Mouse (Mus musculus): ENCODE data around the gene Myl7. TPM values are rescaled to one million over a fixed set of nuclear protein-coding genes. Genes with fewer than 3 reads are reported as not detected.

Myl7 gene
- polyA plus RNA-seq, 2 experiments, result 0.36 to 0.92 TPM

DNA sequence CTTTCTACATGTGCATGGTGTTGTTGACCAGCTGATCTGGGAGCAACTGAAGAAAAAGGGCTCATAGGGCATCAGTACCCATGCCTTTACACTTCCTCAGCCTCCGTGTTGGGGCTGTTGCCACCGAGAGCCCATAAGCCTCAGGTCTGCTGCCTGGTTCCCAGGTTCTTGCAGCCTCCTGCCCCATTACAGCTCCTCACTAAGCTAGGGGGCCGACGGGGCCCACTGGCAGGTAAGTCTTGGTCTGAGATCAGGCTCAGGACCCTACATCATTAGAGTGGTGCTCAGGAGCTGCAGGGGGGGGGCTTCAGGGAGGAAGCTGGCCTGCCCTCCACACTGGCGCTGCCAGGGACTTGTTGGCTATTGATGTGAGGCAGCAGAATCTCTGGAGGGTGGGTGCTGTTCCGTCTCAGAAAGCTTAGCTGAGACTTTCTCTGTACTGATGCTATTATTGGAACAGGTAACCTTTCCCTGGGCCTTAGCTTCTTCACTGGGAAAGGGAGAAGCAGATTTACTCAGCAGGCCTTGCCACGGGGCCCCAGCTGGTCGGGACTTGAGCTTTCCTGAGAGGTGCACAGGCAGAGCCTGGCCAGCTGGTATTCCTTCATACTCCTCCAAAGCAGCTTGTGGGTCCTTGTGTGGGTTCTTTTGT, 42.0 kb downstream of the Myl7 start:
- H3K27me3 ChIP-seq (ENCODE audit: control insufficient read depth, insufficient read depth, low read length), result no peaks in the 10 kb centered on the region
- no peak overlapping the region for H3K4me3 ChIP-seq (replicated peaks; ENCODE audit: low read length)
- no peaks in the 10 kb centered on the region for H3K9me3 ChIP-seq (ENCODE audit: control insufficient read depth, low read length)
- H3K36me3 ChIP-seq (ENCODE audit: control insufficient read depth, insufficient read depth, low read length), result no peaks in the 10 kb centered on the region
- no peak overlapping the region for H3K4me2 ChIP-seq (replicated peaks; ENCODE audit: low read depth, low read length, severe bottlenecking)
- peaks cover 21% of the 10 kb centered on the region for H3K4me1 ChIP-seq (ENCODE audit: control insufficient read depth, insufficient read depth, low read length)
- ATAC-seq (ENCODE audit: low FRiP score, low read depth) (no peak), DNase-seq (ENCODE audit: low spot score) (no peak)
- 70% methylated on average over 8 of the region's 8 CpGs for WGBS
- TF ChIP-seq POLR2A (IDR thresholded peaks at IDR 0.05; ENCODE audit: borderline replicate concordance, extremely low read depth, insufficient read depth, insufficient read length), result no peak
- peak overlapping the region; percentile 70 for H3K27ac ChIP-seq (replicated peaks; ENCODE audit: low read depth, low read length)
- no peak overlapping the region for H3K9ac ChIP-seq (ENCODE audit: low read depth, low read length, severe bottlenecking)

DNA sequence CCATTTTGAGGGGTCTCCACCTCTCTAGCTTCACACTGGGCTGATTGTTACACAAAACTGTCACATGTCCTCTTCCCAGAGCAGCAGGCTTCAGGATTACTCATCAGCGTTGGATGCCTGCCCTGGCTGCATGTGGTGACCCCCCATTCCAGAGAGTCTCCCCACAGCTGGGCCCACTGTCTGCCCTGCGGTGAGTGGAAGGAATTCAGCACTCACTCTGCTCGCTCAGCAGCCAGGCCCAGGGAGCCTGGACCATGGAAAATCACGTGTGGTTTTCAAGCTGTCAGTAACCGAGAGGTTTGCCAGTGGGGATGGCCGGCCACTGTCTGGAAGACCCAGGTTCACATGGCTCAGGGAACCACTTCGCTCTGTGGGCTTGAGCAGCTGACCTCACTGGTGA, 42.7 kb downstream of the Myl7 start:
- no peak for TF ChIP-seq POLR2A (IDR thresholded peaks at IDR 0.05; ENCODE audit: borderline replicate concordance, extremely low read depth, insufficient read depth, insufficient read length)

DNA sequence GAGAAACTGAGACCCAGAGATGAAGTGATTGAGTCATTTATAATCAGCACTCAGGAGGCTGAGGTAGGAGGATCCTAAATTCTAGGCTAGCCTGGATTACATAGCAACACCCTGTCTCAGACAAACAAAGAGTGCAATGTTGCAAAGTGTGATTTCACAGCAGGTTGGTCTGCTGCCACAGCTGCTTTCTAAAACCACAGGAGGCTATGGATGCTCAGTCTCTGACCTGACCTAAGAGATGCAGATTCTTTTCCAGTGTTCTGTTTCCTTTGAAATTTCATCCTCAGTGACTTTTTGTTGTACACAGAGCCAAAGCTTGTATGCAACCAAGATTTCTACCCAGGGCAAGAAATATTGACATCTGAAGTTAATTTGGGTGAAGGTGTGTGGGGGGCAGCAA, 43.1 kb downstream of the Myl7 start:
- Histone ChIP-seq H3K4me1 (ENCODE audit: control insufficient read depth, insufficient read depth, low read length) (peaks cover 17% of the 10 kb centered on the region; the same call in 1 of the 2 replicates), H3K27ac (replicated peaks; ENCODE audit: low read depth, low read length) (peak overlapping the region; percentile 70), H3K9ac (ENCODE audit: low read depth, low read length, severe bottlenecking) (0 out of 2 replicates have a peak overlapping the region, but pooled peaks have one; percentile 25), H3K4me2 (replicated peaks; ENCODE audit: low read depth, low read length, severe bottlenecking) (no peak overlapping the region), H3K36me3 (ENCODE audit: control insufficient read depth, insufficient read depth, low read length) (no peaks in the 10 kb centered on the region), H3K27me3 (ENCODE audit: control insufficient read depth, insufficient read depth, low read length) (no peaks in the 10 kb centered on the region), H3K4me3 (replicated peaks; ENCODE audit: low read length) (no peak overlapping the region), H3K9me3 (ENCODE audit: control insufficient read depth, low read length) (no peaks in the 10 kb centered on the region)
- DNase-seq (ENCODE audit: low spot score) (no peak), ATAC-seq (ENCODE audit: low FRiP score, low read depth) (peak; percentile 36)
- TF ChIP-seq POLR2A (IDR thresholded peaks at IDR 0.05; ENCODE audit: borderline replicate concordance, extremely low read depth, insufficient read depth, insufficient read length), result no peak

More for the DNA sequence above, 42.7 kb downstream of the Myl7 start:
- Histone ChIP-seq H3K4me2 (replicated peaks; ENCODE audit: low read depth, low read length, severe bottlenecking) (no peak overlapping the region), H3K27me3 (ENCODE audit: control insufficient read depth, insufficient read depth, low read length) (no peaks in the 10 kb centered on the region), H3K36me3 (ENCODE audit: control insufficient read depth, insufficient read depth, low read length) (no peaks in the 10 kb centered on the region), H3K27ac (replicated peaks; ENCODE audit: low read depth, low read length) (peak overlapping the region; percentile 70), H3K4me1 (ENCODE audit: control insufficient read depth, insufficient read depth, low read length) (peaks cover 17% of the 10 kb centered on the region; the same call in 1 of the 2 replicates), H3K9ac (ENCODE audit: low read depth, low read length, severe bottlenecking) (peak overlapping the region; percentile 25; the same call in 1 of the 2 replicates), H3K4me3 (replicated peaks; ENCODE audit: low read length) (no peak overlapping the region), H3K9me3 (ENCODE audit: control insufficient read depth, low read length) (no peaks in the 10 kb centered on the region)
- ATAC-seq (ENCODE audit: low FRiP score, low read depth), result peak; percentile 70
- DNase-seq (ENCODE audit: low spot score), result peak; percentile 72
- 29% methylated on average over 7 of the region's 7 CpGs for WGBS

DNA sequence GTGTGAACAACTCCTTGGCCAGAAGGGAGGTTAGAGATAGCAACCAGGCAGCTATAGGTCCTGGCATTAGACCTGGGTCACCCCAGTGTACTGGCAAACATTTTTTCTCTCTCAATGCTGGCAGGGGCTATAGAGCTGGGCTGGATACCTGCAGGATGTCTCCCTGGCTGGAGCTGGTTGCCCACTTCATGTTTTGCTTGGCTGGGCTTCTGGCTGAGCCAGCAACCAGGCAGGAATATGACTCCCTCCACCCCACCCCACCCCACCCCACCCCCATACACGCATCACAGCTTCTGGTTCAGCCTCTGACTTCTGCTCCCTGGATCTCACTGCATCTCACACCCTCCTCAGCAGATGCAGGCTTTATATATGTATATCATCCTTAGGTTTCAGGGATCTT, 46.3 kb downstream of the Myl7 start:
- Histone ChIP-seq H3K4me1 (ENCODE audit: control insufficient read depth, insufficient read depth, low read length) (peaks cover 29% of the 10 kb centered on the region), H3K4me3 (replicated peaks; ENCODE audit: low read length) (no peak overlapping the region), H3K4me2 (replicated peaks; ENCODE audit: low read depth, low read length, severe bottlenecking) (no peak overlapping the region), H3K9me3 (ENCODE audit: control insufficient read depth, low read length) (no peaks in the 10 kb centered on the region), H3K9ac (ENCODE audit: low read depth, low read length, severe bottlenecking) (no peak overlapping the region), H3K27ac (replicated peaks; ENCODE audit: low read depth, low read length) (no peak overlapping the region), H3K36me3 (ENCODE audit: control insufficient read depth, insufficient read depth, low read length) (no peaks in the 10 kb centered on the region), H3K27me3 (ENCODE audit: control insufficient read depth, insufficient read depth, low read length) (no peaks in the 10 kb centered on the region)
- TF ChIP-seq POLR2A (IDR thresholded peaks at IDR 0.05; ENCODE audit: borderline replicate concordance, extremely low read depth, insufficient read depth, insufficient read length), result no peak
- DNase-seq (ENCODE audit: low spot score) (no peak), ATAC-seq (ENCODE audit: low FRiP score, low read depth) (no peak)
- WGBS, result 11% methylated on average over 1 of the region's 1 CpGs

DNA sequence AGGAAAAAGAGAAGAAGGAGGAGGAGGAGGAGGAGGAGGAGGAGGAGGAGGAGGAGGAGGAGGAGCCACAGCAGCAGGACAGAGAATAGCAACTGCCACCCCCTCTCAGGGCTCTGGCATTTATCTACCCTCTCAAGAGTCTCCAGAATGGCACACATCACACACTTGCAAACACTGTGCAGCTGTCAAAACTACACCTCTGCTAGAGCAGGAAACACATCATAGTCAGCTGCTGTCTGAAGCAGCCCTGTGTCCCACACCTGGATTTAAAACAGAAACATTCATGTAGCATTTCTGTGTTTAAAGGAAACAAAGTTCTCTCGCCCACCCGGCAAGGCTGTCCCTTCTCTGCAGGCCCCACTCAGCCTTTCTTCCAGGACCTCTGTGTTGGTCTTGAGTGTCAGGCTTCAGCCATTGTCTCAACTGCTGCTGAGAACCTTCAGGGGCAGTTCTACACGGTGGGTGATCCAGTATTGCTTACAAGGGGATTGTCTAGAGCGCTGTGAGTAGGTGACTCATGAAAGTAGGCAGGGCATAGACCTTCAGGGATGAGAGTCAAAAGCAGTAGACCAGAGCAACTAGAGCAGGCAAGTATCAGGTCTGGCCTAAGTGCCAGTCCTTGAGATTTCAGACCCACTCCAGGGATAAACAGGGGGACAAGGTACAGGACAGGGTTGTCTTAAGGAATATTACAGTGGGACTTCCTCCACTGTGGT, 47.4 kb downstream of the Myl7 start:
- no peak for ATAC-seq (ENCODE audit: low FRiP score, low read depth)
- Histone ChIP-seq H3K9ac (ENCODE audit: low read depth, low read length, severe bottlenecking) (no peak overlapping the region), H3K9me3 (ENCODE audit: control insufficient read depth, low read length) (no peaks in the 10 kb centered on the region), H3K4me2 (replicated peaks; ENCODE audit: low read depth, low read length, severe bottlenecking) (no peak overlapping the region), H3K27ac (replicated peaks; ENCODE audit: low read depth, low read length) (0 out of 2 replicates have a peak overlapping the region, but pooled peaks have one; percentile 1), H3K4me3 (replicated peaks; ENCODE audit: low read length) (no peak overlapping the region), H3K27me3 (ENCODE audit: control insufficient read depth, insufficient read depth, low read length) (no peaks in the 10 kb centered on the region), H3K36me3 (ENCODE audit: control insufficient read depth, insufficient read depth, low read length) (no peaks in the 10 kb centered on the region), H3K4me1 (ENCODE audit: control insufficient read depth, insufficient read depth, low read length) (peaks cover 23% of the 10 kb centered on the region)
- WGBS, result 64% methylated on average over 4 of the region's 4 CpGs
- TF ChIP-seq POLR2A (IDR thresholded peaks at IDR 0.05; ENCODE audit: borderline replicate concordance, extremely low read depth, insufficient read depth, insufficient read length), result no peak
- DNase-seq (ENCODE audit: low spot score), result no peak

Measured in limb, embryonic 14.5 days (tissue).